In genomic region chr6:72958662-72959071, GRCm38 (mm10) we compare ENCODE assay signal across 8 mouse cellular contexts. TPM values are rescaled to one million over a fixed set of nuclear protein-coding genes. Genes with fewer than 3 reads are reported as not detected.
DNase-seq lines count a peak whose midpoint lies in the region; ATAC-seq and TF ChIP-seq lines count a peak whose summit lies in the region.

Gene Tmsb10 (minus strand): TSS chr6:72958748.

- peak within 1 kb of the TSS; percentile 58 for H3K4me2 ChIP-seq in lung, embryonic 15.5 days
- peak within 1 kb of the TSS; percentile 72 for H3K4me2 ChIP-seq in intestine, postnatal 0 days (replicated peaks; ENCODE audit: low read depth)
- peak within 1 kb of the TSS; percentile 70 for H3K4me2 ChIP-seq in midbrain, embryonic 12.5 days (replicated peaks)

- H3K36me3 ChIP-seq in lung, embryonic 15.5 days = no peaks in the 10 kb centered on the region
- no peaks in the 10 kb centered on the region for H3K36me3 ChIP-seq in intestine, postnatal 0 days (ENCODE audit: control insufficient read depth, insufficient read depth)
- H3K36me3 ChIP-seq in midbrain, embryonic 12.5 days = no peaks in the 10 kb centered on the region

- H3K9ac ChIP-seq in lung, embryonic 15.5 days = peak within 1 kb of the TSS; percentile 99
- H3K9ac ChIP-seq in intestine, postnatal 0 days (ENCODE audit: low read depth, low read length) = peak within 1 kb of the TSS; percentile 85
- H3K9ac ChIP-seq in midbrain, embryonic 12.5 days (replicated peaks) = peak within 1 kb of the TSS; percentile 99

- no peak for TF ChIP-seq CTCF in intestine, postnatal 0 days (IDR thresholded peaks at IDR 0.05; ENCODE audit: low read depth)

- H3K9me3 ChIP-seq in lung, embryonic 15.5 days = no peaks in the 10 kb centered on the region
- H3K9me3 ChIP-seq in intestine, postnatal 0 days (ENCODE audit: control insufficient read depth) = no peaks in the 10 kb centered on the region
- H3K9me3 ChIP-seq in midbrain, embryonic 12.5 days = no peaks in the 10 kb centered on the region

- peak; percentile 63; the same call in 1 of the 2 replicates for ATAC-seq in lung, embryonic 15.5 days (ENCODE audit: borderline replicate concordance, extremely low read depth, low FRiP score, low TSS enrichment)
- ATAC-seq in intestine, postnatal 0 days = no peak; the same call in 1 of the 2 replicates
- no peak; the same call in 1 of the 2 replicates for ATAC-seq in midbrain, embryonic 12.5 days (ENCODE audit: low FRiP score, low read depth)

- H3K27me3 ChIP-seq in lung, embryonic 15.5 days = no peaks in the 10 kb centered on the region
- H3K27me3 ChIP-seq in intestine, postnatal 0 days (replicated peaks; ENCODE audit: control insufficient read depth, insufficient read depth, low read length) = no peaks in the 10 kb centered on the region
- H3K27me3 ChIP-seq in midbrain, embryonic 12.5 days = no peaks in the 10 kb centered on the region

- peaks cover 42% of the 10 kb centered on the region for H3K4me1 ChIP-seq in lung, embryonic 15.5 days
- peaks cover 9% of the 10 kb centered on the region; the same call in 1 of the 2 replicates for H3K4me1 ChIP-seq in intestine, postnatal 0 days (replicated peaks; ENCODE audit: control insufficient read depth, insufficient read depth, low read length)
- peaks cover 19% of the 10 kb centered on the region for H3K4me1 ChIP-seq in midbrain, embryonic 12.5 days

- WGBS in lung, embryonic 15.5 days = 2% methylated on average over 15 of the region's 19 CpGs
- WGBS in intestine, postnatal 0 days = 1% methylated on average over 15 of the region's 19 CpGs
- WGBS in midbrain, embryonic 12.5 days = under 1% methylated on average over 18 of the region's 19 CpGs

- peak within 1 kb of the TSS; percentile 76 for H3K4me3 ChIP-seq in lung, embryonic 15.5 days
- H3K4me3 ChIP-seq in intestine, postnatal 0 days (ENCODE audit: low read depth, low read length) = peak within 1 kb of the TSS; percentile 90
- peak within 1 kb of the TSS; percentile 91 for H3K4me3 ChIP-seq in midbrain, embryonic 12.5 days

- peak within 1 kb of the TSS; percentile 91 for H3K27ac ChIP-seq in lung, embryonic 15.5 days
- H3K27ac ChIP-seq in intestine, postnatal 0 days (ENCODE audit: low read depth, low read length) = peak within 1 kb of the TSS; percentile 93
- peak within 1 kb of the TSS; percentile 91 for H3K27ac ChIP-seq in midbrain, embryonic 12.5 days (replicated peaks)

- DNase-seq in lung, postnatal 14 days = no peak
- DNase-seq in adrenal gland, postnatal 4 days (ENCODE audit: low spot score in 2 of 2) = no peak
- DNase-seq in gastrocnemius, postnatal 25 days = no peak
- DNase-seq in right cerebral cortex, postnatal 36 days (ENCODE audit: low spot score in 2 of 2) = no peak
- DNase-seq in right cerebral cortex, postnatal 10 days (ENCODE audit: low spot score in 2 of 2) = no peak

RNA-seq across cellular contexts. Expression of gene Tmsb10, which starts in this region (rescaled TPM):
- polyA plus RNA-seq in lung, embryonic 15.5 days (2015; fragmentation: Nextera tagmentation; extraction: Ambion mirVana) = 2,229 and 2,599 TPM in 2 replicates
- 100 to 1,000 TPM; 594 to 750 TPM for total RNA-seq in adrenal gland, postnatal 4 days (2021)
- 100 to 1,000 TPM in 1 of 2 experiments, 10 to 100 TPM in 1; 81.7 to 136 TPM for total RNA-seq in gastrocnemius, postnatal 25 days (2021)
- 3,149 and 3,323 TPM in 2 replicates for polyA plus RNA-seq in intestine, postnatal 0 days (2015; fragmentation: Nextera tagmentation; extraction: Ambion mirVana)
- 4,656 and 4,735 TPM in 2 replicates for polyA plus RNA-seq in midbrain, embryonic 12.5 days (2016; fragmentation: Nextera tagmentation; extraction: Ambion mirVana)

Comparison
In these comparisons a context has a peak if more than half of its experiments do, and no peak if none do; other contexts are left out.
1. RNA of gene Tmsb10 (total RNA-seq): 594 to 750 TPM in adrenal gland, postnatal 4 days; 81.7 to 136 TPM in gastrocnemius, postnatal 25 days; every median in the first group is over 4 times any median in the second.
2. Peak in every context shown above with its lines, with median percentiles within 50 percentile points of each other: H3K27ac ChIP-seq, H3K4me2 ChIP-seq, H3K4me3 ChIP-seq and H3K9ac ChIP-seq.